Mouse (Mus musculus): ENCODE results near the gene Fam71e1. TPM values are rescaled to one million over a fixed set of nuclear protein-coding genes. Genes with fewer than 3 reads are reported as not detected.

Gene Fam71e1
- polyA plus RNA-seq (2012; rRNA removed), result 25.2 and 26.6 TPM in 2 replicates

DNA sequence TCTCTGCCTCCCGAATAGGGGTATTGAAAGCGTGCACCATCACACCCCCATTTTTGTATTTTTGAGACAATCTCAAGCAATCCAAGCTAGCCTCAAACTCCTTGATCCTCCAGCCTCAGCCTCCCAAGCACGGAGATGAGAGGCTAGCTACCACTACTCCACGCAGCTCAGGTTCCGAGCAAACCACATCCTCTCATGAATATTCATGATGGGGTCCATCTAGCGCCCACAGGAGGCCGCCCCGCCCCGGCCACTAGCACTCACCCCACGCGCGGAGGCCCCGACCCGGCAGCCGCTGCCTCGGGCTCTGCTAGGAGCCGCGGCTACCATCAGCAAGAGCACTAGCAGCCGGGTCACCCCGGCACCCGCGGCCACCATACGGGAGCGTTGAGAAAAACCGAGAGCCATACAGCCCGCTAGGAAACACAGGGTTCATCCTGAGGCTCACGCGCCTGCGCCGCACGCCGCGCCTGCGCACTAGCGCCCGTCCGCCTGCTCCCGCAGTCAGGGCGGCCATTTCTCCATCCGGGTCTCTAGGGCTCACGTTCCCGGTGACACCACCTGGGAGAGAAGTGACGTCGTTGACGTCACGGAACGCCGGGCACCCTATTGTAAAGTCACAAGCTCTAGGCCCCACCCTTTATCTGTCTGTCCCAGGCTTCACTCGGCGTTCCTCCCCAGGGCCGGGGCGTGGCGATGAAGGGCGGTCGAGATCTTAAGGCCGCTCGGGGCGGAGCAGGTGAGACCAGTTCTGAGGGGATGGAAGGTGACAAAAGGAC, at the start of gene Fam71e1, which contains the start of gene Emc10:
TSS of gene Fam71e1 (plus strand) at position 590 of the 779 bp plus-strand sequence.
TSS of gene Emc10 (minus strand) at position 538 of the 779 bp plus-strand sequence.

DNA sequence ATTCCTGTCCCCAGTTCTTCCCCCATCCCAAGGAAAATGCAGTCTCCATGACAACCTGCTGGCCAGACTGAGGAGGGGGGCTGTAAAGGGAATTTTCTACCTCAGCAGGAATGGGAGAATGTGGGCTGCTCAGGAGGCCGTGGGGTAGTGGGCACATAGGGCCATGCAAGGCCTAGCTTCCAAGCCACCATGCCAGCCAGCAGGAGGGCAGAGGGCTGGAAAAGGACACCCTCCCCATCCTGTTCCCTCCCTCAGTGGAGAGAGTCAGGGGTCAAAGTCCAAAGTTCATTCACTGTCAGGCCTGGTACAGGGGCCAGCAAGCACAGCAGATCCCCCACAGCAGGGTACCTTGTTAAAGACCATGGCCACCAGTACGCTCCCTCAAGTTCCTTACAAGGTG, 31.3 kb upstream of the Fam71e1 start, which contains the start of gene Aspdh:
TSS of gene Aspdh (plus strand) at position 281 of the 400 bp plus-strand sequence.

GRCm38 (mm10) chr7:44467811-44468411, 28.5 kb upstream of the Fam71e1 start, which contains the start of gene Josd2:
TSS of gene Josd2 (plus strand) at chr7:44467980.

GRCm38 (mm10) chr7:44524502-44524901, 28.1 kb downstream of the Fam71e1 start, which contains the start of gene Mybpc2:
TSS of gene Mybpc2 (minus strand) at chr7:44524656.

GRCm38 (mm10) chr7:44531946-44532732, 35.8 kb downstream of the Fam71e1 start, which contains the start of gene Spib:
TSS of gene Spib (minus strand) at chr7:44532071.

DNA sequence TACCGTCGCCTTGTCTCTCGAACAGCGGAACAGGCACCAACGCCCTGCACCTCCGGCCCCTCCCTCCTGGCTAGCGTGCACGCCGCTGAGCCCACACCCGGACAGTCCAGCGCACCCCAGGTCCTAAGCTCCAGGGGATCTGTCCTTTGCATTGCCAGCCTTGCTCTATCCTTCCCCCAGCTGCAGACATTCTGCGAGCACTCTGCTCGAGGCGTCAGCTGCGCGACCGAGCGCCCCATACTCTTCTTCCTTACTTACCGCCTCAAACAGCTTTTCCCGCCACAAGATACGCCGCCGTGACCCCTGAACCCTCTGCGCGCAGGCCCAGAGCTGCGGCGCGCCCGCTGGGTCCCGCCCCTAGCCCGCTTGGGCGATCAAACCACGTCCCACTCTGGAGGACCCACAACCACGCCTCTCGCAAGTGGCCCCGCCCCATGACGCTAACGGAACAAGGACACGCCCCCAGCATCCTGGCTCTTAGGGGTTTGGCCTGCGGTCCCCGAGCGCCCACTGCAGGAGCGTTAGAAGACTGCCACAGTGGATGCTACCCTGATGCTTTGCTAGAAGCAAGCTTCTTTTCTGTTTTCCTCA, 52.2 kb downstream of the Fam71e1 start, which contains the start of gene Pold1:
TSS of gene Pold1 (minus strand) at position 353 of the 591 bp plus-strand sequence.

Other genes starting within 250 kb of the Fam71e1 start
- 1.3 and 1.7 TPM in 2 replicates for gene 1700028J19Rik, start 249.9 kb upstream of the Fam71e1 start, polyA plus RNA-seq (2012; rRNA removed)
- 296 and 311 TPM in 2 replicates for gene 2410002F23Rik, start 249.9 kb upstream of the Fam71e1 start, polyA plus RNA-seq (2012; rRNA removed)
- gene Acp4, start 239.2 kb upstream of the Fam71e1 start, polyA plus RNA-seq (2012; rRNA removed), result not detected in 2 replicates
- gene Gm15517, start 235.1 kb upstream of the Fam71e1 start, polyA plus RNA-seq (2012; rRNA removed), result not detected in 2 replicates
- 2.7 and 7.5 TPM in 2 replicates for gene Clec11a, start 189.7 kb upstream of the Fam71e1 start, polyA plus RNA-seq (2012; rRNA removed)
- gene Shank1, start 186.3 kb upstream of the Fam71e1 start, polyA plus RNA-seq (2012; rRNA removed), result 23.2 and 35.2 TPM in 2 replicates
- 55.4 and 56.4 TPM in 2 replicates for gene Syt3, start 112.5 kb upstream of the Fam71e1 start, polyA plus RNA-seq (2012; rRNA removed)
- 4.7 and 5.2 TPM in 2 replicates for gene 1700008O03Rik, start 110.8 kb upstream of the Fam71e1 start, polyA plus RNA-seq (2012; rRNA removed)
- 229 and 267 TPM in 2 replicates for gene Lrrc4b, start 67.6 kb upstream of the Fam71e1 start, polyA plus RNA-seq (2012; rRNA removed)
- 13.8 and 16.1 TPM in 2 replicates for gene Aspdh, start 31.2 kb upstream of the Fam71e1 start, polyA plus RNA-seq (2012; rRNA removed)
- gene Josd2, start 28.6 kb upstream of the Fam71e1 start, polyA plus RNA-seq (2012; rRNA removed), result 75.4 and 77.8 TPM in 2 replicates
- gene Emc10, start 52 bp upstream of the Fam71e1 start, polyA plus RNA-seq (2012; rRNA removed), result 210 and 223 TPM in 2 replicates
- gene Mybpc2, start 28.1 kb downstream of the Fam71e1 start, polyA plus RNA-seq (2012; rRNA removed), result 0.04 and 0.19 TPM in 2 replicates
- gene Spib, start 35.5 kb downstream of the Fam71e1 start, polyA plus RNA-seq (2012; rRNA removed), result 0.04 and 0.09 TPM in 2 replicates
- 24.0 and 24.6 TPM in 2 replicates for gene Pold1, start 52.3 kb downstream of the Fam71e1 start, polyA plus RNA-seq (2012; rRNA removed)
- gene Nr1h2, start 57.4 kb downstream of the Fam71e1 start, polyA plus RNA-seq (2012; rRNA removed), result 55.4 and 59.4 TPM in 2 replicates
- 0.19 and 0.27 TPM in 2 replicates for gene Napsa, start 75.8 kb downstream of the Fam71e1 start, polyA plus RNA-seq (2012; rRNA removed)
- 14.7 and 17.8 TPM in 2 replicates for gene Kcnc3, start 94.1 kb downstream of the Fam71e1 start, polyA plus RNA-seq (2012; rRNA removed)
- 2.2 and 2.8 TPM in 2 replicates for gene Myh14, start 174.3 kb downstream of the Fam71e1 start, polyA plus RNA-seq (2012; rRNA removed)
- gene Izumo2, start 212.2 kb downstream of the Fam71e1 start, polyA plus RNA-seq (2012; rRNA removed), result not detected in 2 replicates

Data from central nervous system, embryonic 18 days (tissue).